Mouse (Mus musculus) lung, adult 2 months (tissue): ENCODE data around the gene Cab39l.

Source experiments
- CTCF ChIP-seq: fragments of 200-500 bp; IDR thresholded peaks from 2 replicates; pipeline ENCODE4 v1.5.1; 2011; ENCODE audit warnings: mild to moderate bottlenecking, low read length, control low read depth; ENCODE audit not compliant: insufficient read depth
- POLR2A ChIP-seq: fragments of 200-500 bp; IDR thresholded peaks from 2 replicates; pipeline ENCODE4 v1.6.1; 2011; ENCODE audit warnings: low read depth, mild to moderate bottlenecking, control low read depth, low read length, borderline replicate concordance; ENCODE audit errors: extremely low read depth

- no peak for TF ChIP-seq CTCF
- TF ChIP-seq POLR2A = no peak
Measured at GRCm38 (mm10) chr14:59630096-59630495, 189.3 kb downstream of the Cab39l start.
